ENCODE assay signal across 16 mouse cellular contexts in genomic region chr6:71302097-71302731, GRCm38 (mm10). TPM values are rescaled to one million over a fixed set of nuclear protein-coding genes. Genes with fewer than 3 reads are reported as not detected.
DNase-seq lines count a peak whose midpoint lies in the region; ATAC-seq and TF ChIP-seq lines count a peak whose summit lies in the region.
"Had no signal": no experiment of that assay in that cellular context is flagged by ENCODE, and none has a peak within 500 bp of the region (broad histone marks: within the 10 kb centered on the region; RNA-seq: fewer than 3 reads in every experiment).

No protein-coding gene starts in this region.

- no peak overlapping the region for H3K4me3 ChIP-seq in heart, postnatal 0 days (ENCODE audit: low read depth, low read length)
- H3K4me3 ChIP-seq in E14TG2a.4 (replicated peaks; ENCODE audit: low read length), result no peak overlapping the region
- H3K4me3 ChIP-seq: limb, embryonic 15.5 days had no signal

- DNase-seq in heart, postnatal 0 days (ENCODE audit: low spot score), result no peak
- no peak for DNase-seq in heart, adult 18-20 months
- DNase-seq in 3T3-L1 (ENCODE audit: low read depth, low spot score), result peak; percentile 18
- peak; percentile 14 for DNase-seq in retina, embryonic 14.5 days (ENCODE audit: low spot score)
- DNase-seq in kidney, postnatal 25 days, result no peak
- DNase-seq in layer of hippocampus, adult 8-10 months (ENCODE audit: low spot score in 2 of 2), result no peak
- DNase-seq: adrenal gland, postnatal 36 days; cerebellum, adult 8-10 months; heart, postnatal 36 days; kidney, adult 2 months had no signal

- TF ChIP-seq CTCF in heart, postnatal 0 days (IDR thresholded peaks at IDR 0.05; ENCODE audit: low read depth), result peak; percentile 43
- peak; percentile 31; the same call in 1 of the 2 replicates for TF ChIP-seq CTCF in E14TG2a.4 (conservative IDR thresholded peaks at IDR 0.05; ENCODE audit: low read length)

- H3K9me3 ChIP-seq in heart, postnatal 0 days (replicated peaks; ENCODE audit: control insufficient read depth, low read length), result no peaks in the 10 kb centered on the region
- no peaks in the 10 kb centered on the region for H3K9me3 ChIP-seq in E14TG2a.4 (ENCODE audit: low read length)
- H3K9me3 ChIP-seq: limb, embryonic 15.5 days had no signal

- no peak for ATAC-seq in heart, postnatal 0 days (ENCODE audit: insufficient read depth, low read depth)

- no peak overlapping the region for H3K4me2 ChIP-seq in heart, postnatal 0 days (ENCODE audit: low read depth, low read length)
- H3K4me2 ChIP-seq: limb, embryonic 15.5 days had no signal

- H3K36me3 ChIP-seq in heart, postnatal 0 days (replicated peaks; ENCODE audit: control insufficient read depth, insufficient read depth, low read length), result no peaks in the 10 kb centered on the region
- peaks cover 25% of the 10 kb centered on the region for H3K36me3 ChIP-seq in E14TG2a.4 (ENCODE audit: insufficient read depth, low read length)
- H3K36me3 ChIP-seq: limb, embryonic 15.5 days had no signal

- no peaks in the 10 kb centered on the region for H3K4me1 ChIP-seq in heart, postnatal 0 days (ENCODE audit: control insufficient read depth, insufficient read depth)
- H3K4me1 ChIP-seq in E14TG2a.4 (replicated peaks; ENCODE audit: low read depth, low read length), result peaks cover 28% of the 10 kb centered on the region
- H3K4me1 ChIP-seq: limb, embryonic 15.5 days had no signal

- no peak overlapping the region for H3K27ac ChIP-seq in heart, postnatal 0 days (ENCODE audit: low read depth)
- H3K27ac ChIP-seq: limb, embryonic 15.5 days; macrophage had no signal

- TF ChIP-seq EP300 in heart, postnatal 0 days (IDR thresholded peaks at IDR 0.05; ENCODE audit: low read depth), result no peak

- no peak overlapping the region for H3K9ac ChIP-seq in heart, postnatal 0 days (replicated peaks; ENCODE audit: low read depth, low read length)
- H3K9ac ChIP-seq: limb, embryonic 15.5 days had no signal

- 60% methylated on average over 6 of the region's 6 CpGs for WGBS in heart, postnatal 0 days

- no peaks in the 10 kb centered on the region for H3K27me3 ChIP-seq in heart, postnatal 0 days (ENCODE audit: control insufficient read depth, insufficient read depth, low read length)
- H3K27me3 ChIP-seq in E14TG2a.4 (ENCODE audit: insufficient read depth, low read length), result no peaks in the 10 kb centered on the region
- H3K27me3 ChIP-seq: limb, embryonic 15.5 days had no signal

RNA-seq across cellular contexts. Expression of gene Smyd1, which starts 19.8 kb away (rescaled TPM):
- 287 and 316 TPM in 2 replicates for total RNA-seq in heart, postnatal 0 days (2014; rRNA removed; ENCODE audit: low replicate concordance)
- 106 and 109 TPM in 2 replicates for polyA plus RNA-seq in heart, postnatal 0 days (2015; fragmentation: Nextera tagmentation; extraction: Ambion mirVana)
- total RNA-seq in heart, adult 18-20 months (2021), result 100 to 1,000 TPM; 337 to 360 TPM
- 1 to 10 TPM in 1 of 4 experiments, under 1 TPM in 3; 0.36 to 1.4 (median 0.62) TPM for total RNA-seq in layer of hippocampus, adult 8-10 months (2022)
- polyA plus RNA-seq: macrophage had no signal

RNA-seq across cellular contexts. Expression of gene Cd8b1, which starts 20.4 kb away (rescaled TPM):
- total RNA-seq in heart, postnatal 0 days (2014; rRNA removed; ENCODE audit: low replicate concordance), result 0.08 TPM in 1 of 2 replicates, not detected in the other
- 0.12 and 0.18 TPM in 2 replicates for polyA plus RNA-seq in heart, postnatal 0 days (2015; fragmentation: Nextera tagmentation; extraction: Ambion mirVana)
- 1 to 10 TPM in 1 of 2 experiments, not detected in 1; 1.8 TPM for total RNA-seq in heart, adult 18-20 months (2021)
- total RNA-seq in layer of hippocampus, adult 8-10 months (2022), result not detected
- total RNA-seq: gastrocnemius, adult 8-10 months; layer of hippocampus, postnatal 25 days had no signal
- polyA plus RNA-seq: embryonic facial prominence, embryonic 14.5 days; limb, embryonic 15.5 days had no signal

RNA-seq across cellular contexts. Expression of gene Krcc1, which starts 30.7 kb away (rescaled TPM):
- total RNA-seq in heart, postnatal 0 days (2014; rRNA removed; ENCODE audit: low replicate concordance), result 47.8 and 51.7 TPM in 2 replicates
- polyA plus RNA-seq in heart, postnatal 0 days (2015; fragmentation: Nextera tagmentation; extraction: Ambion mirVana), result 82.5 and 83.7 TPM in 2 replicates
- 10 to 100 TPM; 60.6 to 63.9 TPM for total RNA-seq in heart, adult 18-20 months (2021)
- 10 to 100 TPM; 15.5 to 22.7 (median 17.5) TPM for total RNA-seq in layer of hippocampus, adult 8-10 months (2022)

Comparison
In these comparisons a context has a peak if more than half of its experiments do, and no peak if none do; other contexts are left out.
1. DNase-seq: peak in 3T3-L1 (single experiment) and retina, embryonic 14.5 days (single experiment); none in heart, postnatal 0 days (single experiment), heart, adult 18-20 months (0 of 2), kidney, postnatal 25 days (0 of 2) and layer of hippocampus, adult 8-10 months (0 of 2).
2. RNA of gene Smyd1, which starts 19.8 kb away (total RNA-seq): 337 to 360 TPM in heart, adult 18-20 months and 287 to 316 TPM in heart, postnatal 0 days; 0.36 to 1.4 TPM in layer of hippocampus, adult 8-10 months; every median in the first group is over 100 times any median in the second.